Mouse (Mus musculus) brain, embryonic 14.5 days (tissue): Measurements from ENCODE around the gene Map7d1.

Experiments
- CTCF ChIP-seq: fragments of 200-500 bp; IDR thresholded peaks from 2 replicates; pipeline ENCODE4 v1.5.1; 2012; ENCODE audit warnings: inconsistent platforms, mild to moderate bottlenecking, moderate library complexity, borderline replicate concordance; ENCODE audit not compliant: insufficient read depth, insufficient read length; ENCODE audit errors: extremely low read depth
- POLR2A ChIP-seq: fragments of 200-500 bp; IDR thresholded peaks from 2 replicates; pipeline ENCODE4 v1.6.1; 2012; ENCODE audit warnings: mild to moderate bottlenecking, inconsistent platforms, borderline replicate concordance; ENCODE audit not compliant: poor library complexity, insufficient read depth, insufficient read length, severe bottlenecking; ENCODE audit errors: extremely low read depth

DNA sequence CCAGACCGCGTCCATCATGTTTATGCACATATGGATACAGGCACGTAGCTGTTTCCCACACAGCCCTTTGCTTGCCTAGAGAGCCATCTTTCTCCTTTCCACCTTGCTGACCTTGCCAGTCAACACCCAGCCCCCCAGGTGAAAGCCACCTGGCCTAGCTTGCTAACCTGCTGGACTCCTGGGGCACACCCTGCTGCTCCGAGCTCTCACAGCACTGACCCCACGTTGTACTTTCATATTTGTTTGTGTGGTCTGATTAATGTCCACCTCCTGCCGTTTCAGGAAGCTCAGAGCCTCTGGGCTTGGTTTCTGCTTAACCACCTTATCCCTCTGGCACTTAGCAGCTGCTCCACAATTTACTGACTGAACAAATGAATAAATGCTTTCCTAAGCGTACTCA lies 26.2 kb downstream of the Map7d1 start:
- TF ChIP-seq CTCF, result no peak
- TF ChIP-seq POLR2A, result no peak
